Mouse (Mus musculus) urinary bladder, postnatal 10 days (tissue): ENCODE data around the gene Ttc29.

Experiments used
- DNase-seq: peaks from one replicate; pipeline ENCODE4 v3.0.0; 2022; ENCODE audit warnings: low spot score

The Ttc29 gene

GRCm38 (mm10) chr8:78278598-78278997 lies 65.5 kb downstream of the Ttc29 start:
- DNase-seq = no peak

- DNase-seq = no peak
These were observed 71.7 kb downstream of the Ttc29 start for GRCm38 (mm10) chr8:78284805-78285204.

GRCm38 (mm10) chr8:78285366-78285765 lies 72.3 kb downstream of the Ttc29 start:
- DNase-seq = no peak

GRCm38 (mm10) chr8:78289374-78289971 lies 76.4 kb downstream of the Ttc29 start:
- no peak for DNase-seq

- no peak for DNase-seq
These were observed 77.2 kb downstream of the Ttc29 start for GRCm38 (mm10) chr8:78290274-78290673.

- DNase-seq = no peak
These were observed 82.4 kb downstream of the Ttc29 start for GRCm38 (mm10) chr8:78295494-78295893.

GRCm38 (mm10) chr8:78303579-78303978 lies 90.5 kb downstream of the Ttc29 start:
- no peak for DNase-seq

GRCm38 (mm10) chr8:78306604-78307003 lies 93.5 kb downstream of the Ttc29 start:
- no peak for DNase-seq

GRCm38 (mm10) chr8:78307131-78307530 lies 94.0 kb downstream of the Ttc29 start:
- DNase-seq = no peak

GRCm38 (mm10) chr8:78309539-78309938 lies 96.4 kb downstream of the Ttc29 start:
- no peak for DNase-seq

GRCm38 (mm10) chr8:78315576-78315975 lies 102.5 kb downstream of the Ttc29 start:
- DNase-seq = no peak

GRCm38 (mm10) chr8:78317666-78318065 lies 104.6 kb downstream of the Ttc29 start:
- DNase-seq = no peak

- DNase-seq = no peak
These were observed 110.3 kb downstream of the Ttc29 start for GRCm38 (mm10) chr8:78323391-78323790.

GRCm38 (mm10) chr8:78340689-78341529 lies 127.8 kb downstream of the Ttc29 start:
- DNase-seq = no peak

- no peak for DNase-seq
These were observed 129.1 kb downstream of the Ttc29 start for GRCm38 (mm10) chr8:78342151-78342550.

- DNase-seq = no peak
These were observed 130.9 kb downstream of the Ttc29 start for GRCm38 (mm10) chr8:78344006-78344405.

- DNase-seq = no peak
These were observed 132.6 kb downstream of the Ttc29 start for GRCm38 (mm10) chr8:78345705-78346104.

GRCm38 (mm10) chr8:78346131-78346621 lies 133.1 kb downstream of the Ttc29 start:
- DNase-seq = no peak

- DNase-seq = no peak
These were observed 140.8 kb downstream of the Ttc29 start for GRCm38 (mm10) chr8:78353902-78354301.

- DNase-seq = no peak
These were observed 141.7 kb downstream of the Ttc29 start for GRCm38 (mm10) chr8:78354801-78355200.

- DNase-seq = no peak
These were observed 177.7 kb downstream of the Ttc29 start for GRCm38 (mm10) chr8:78390756-78391155.

GRCm38 (mm10) chr8:78419272-78419671 lies 206.2 kb downstream of the Ttc29 start:
- no peak for DNase-seq

- no peak for DNase-seq
These were observed 207.0 kb downstream of the Ttc29 start for GRCm38 (mm10) chr8:78420101-78420503.
